Mouse (Mus musculus) CD4-positive naive resting alpha-beta T cell, adult 57 days (primary cell): Measurements from ENCODE around the gene Hephl1. TPM values are rescaled to one million over a fixed set of nuclear protein-coding genes. Genes with fewer than 3 reads are reported as not detected.

ENCODE experiments used
- total RNA-seq: library from RNA; stranded (reverse); gene quantifications from one replicate; pipeline ENCODE4 v1.2.4, GENCODE M21; 2023

The Hephl1 gene
- not detected for total RNA-seq

GRCm38 (mm10) chr9:15112008-15112407 is at the start of gene Hephl1:
Gene Hephl1, minus strand, starts transcription at chr9:15112108.

GRCm38 (mm10) chr9:15045084-15045669 is 66.7 kb downstream of the Hephl1 start, which contains the start of gene Panx1:
Gene Panx1, minus strand, starts transcription at chr9:15045478.

Other genes with a start within 250 kb of the Hephl1 start
- 33.7 TPM for gene Izumo1r, start 208.2 kb downstream of the Hephl1 start, total RNA-seq
- 64.3 TPM for gene Panx1, start 66.6 kb downstream of the Hephl1 start, total RNA-seq
- not detected for gene Vstm5, start 126.9 kb upstream of the Hephl1 start, total RNA-seq
- 48.2 TPM for gene Med17, start 167.8 kb upstream of the Hephl1 start, total RNA-seq
- gene Taf1d, start 194.1 kb upstream of the Hephl1 start, total RNA-seq, result 292 TPM
- gene 4931406C07Rik, start 194.3 kb upstream of the Hephl1 start, total RNA-seq, result 3.4 TPM
- 40.4 TPM for gene Cep295, start 245.7 kb upstream of the Hephl1 start, total RNA-seq